Mouse (Mus musculus): ENCODE data around the gene Olfr287.

Olfr287 gene

GRCm38 (mm10) chr15:98167645-98168621, 52.9 kb downstream of the Olfr287 start:
- peak; percentile 94 for DNase-seq

GRCm38 (mm10) chr15:98166963-98167644, 53.8 kb downstream of the Olfr287 start, which contains the start of gene Ccdc184:
TSS of gene Ccdc184 (plus strand) at chr15:98167158.
- DNase-seq, result peak; percentile 54

GRCm38 (mm10) chr15:98165525-98165924, 55.3 kb downstream of the Olfr287 start, which contains the start of gene Asb8:
TSS of gene Asb8 (minus strand) at chr15:98165625.
- no peak for DNase-seq

GRCm38 (mm10) chr15:98162561-98162960, 58.3 kb downstream of the Olfr287 start:
- DNase-seq, result no peak

- no peak for DNase-seq
These were observed 59.6 kb downstream of the Olfr287 start for GRCm38 (mm10) chr15:98161026-98161805.

GRCm38 (mm10) chr15:98157253-98157652, 63.6 kb downstream of the Olfr287 start:
- no peak for DNase-seq
